Mouse (Mus musculus) skeletal muscle tissue, postnatal 0 days (tissue): ENCODE results near the gene 1700013G24Rik. TPM values are rescaled to one million over a fixed set of nuclear protein-coding genes. Genes with fewer than 3 reads are reported as not detected.

ENCODE experiments used
- polyA plus RNA-seq: library from polyadenylated mRNA; unstranded; fragments of >200 nt; fragmentation: Nextera tagmentation; extraction: Ambion mirVana; gene quantifications from 2 replicates; pipeline ENCODE4 v1.2.1, GENCODE M21; 2015

Gene 1700013G24Rik
- polyA plus RNA-seq: 0.46 and 0.78 TPM in 2 replicates

DNA sequence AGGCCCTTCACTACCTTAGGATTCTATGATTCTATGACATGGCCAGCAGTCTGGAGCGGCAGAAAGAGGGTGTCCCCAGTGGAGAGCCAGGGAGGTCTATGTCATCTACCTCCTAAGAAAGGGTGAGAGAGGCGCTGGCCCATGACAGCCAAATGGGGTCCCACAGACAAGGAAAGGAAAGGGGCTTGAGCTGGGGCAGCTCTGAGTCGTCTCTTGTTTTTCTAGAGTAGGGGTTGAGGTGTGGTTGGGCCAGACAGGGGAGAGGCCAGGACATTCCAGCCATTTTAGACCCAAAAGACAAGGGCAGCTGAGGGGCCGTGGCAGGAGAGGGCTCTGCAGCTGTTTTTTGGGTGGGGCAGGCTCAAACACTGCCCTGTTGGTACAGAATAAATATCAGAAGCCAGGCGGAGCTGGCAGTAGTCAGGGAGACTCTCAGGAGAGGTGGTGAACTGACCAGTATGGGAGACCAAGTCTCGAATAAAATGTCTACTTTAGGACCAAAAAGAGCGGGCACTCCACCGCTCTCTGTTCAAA is at the start of gene 1700013G24Rik:
Gene 1700013G24Rik, plus strand, starts transcription at position 51 of the 534 bp plus-strand sequence.

DNA sequence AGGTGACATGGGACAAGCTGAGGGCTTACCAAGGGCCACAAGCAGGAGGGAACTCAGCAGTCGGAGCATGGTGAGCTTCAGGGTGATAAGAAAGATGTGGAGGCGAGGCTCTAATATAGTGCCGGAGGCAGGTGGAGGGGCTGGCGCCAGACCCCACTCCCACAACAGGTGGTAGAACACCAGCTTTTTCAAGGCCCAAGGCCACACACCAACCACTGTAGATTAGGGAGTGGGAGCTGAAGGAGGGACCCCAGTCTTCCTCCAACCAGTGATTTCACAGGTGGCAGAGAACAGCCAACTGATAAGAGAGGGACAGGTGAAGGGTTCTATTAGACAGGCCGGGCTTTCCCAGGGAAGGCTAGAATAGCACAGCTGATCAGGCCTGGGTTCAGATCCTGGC is 43.4 kb upstream of the 1700013G24Rik start, which contains the start of gene Cela3a:
Gene Cela3a, minus strand, starts transcription at position 101 of the 400 bp plus-strand sequence.

DNA sequence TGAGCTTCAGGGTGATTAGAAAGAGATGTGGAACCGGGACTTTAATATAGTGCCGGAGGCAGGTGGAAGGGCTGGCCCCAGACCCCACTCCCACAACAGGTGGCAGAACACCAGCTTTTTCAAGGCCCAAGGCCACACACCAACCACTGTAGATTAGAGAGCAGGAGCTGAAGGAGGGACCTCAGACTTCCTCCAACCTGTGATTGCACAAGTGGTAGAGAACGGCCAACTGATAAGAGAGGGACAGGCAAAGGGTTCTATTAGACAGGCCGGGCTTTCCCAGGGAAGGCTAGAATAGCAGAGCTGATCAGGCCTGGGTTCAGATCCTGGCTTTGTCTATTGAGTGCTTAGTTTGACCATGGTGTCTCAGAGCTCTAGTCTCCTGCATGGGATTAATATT is 22.6 kb upstream of the 1700013G24Rik start, which contains the start of gene Cela3b:
Gene Cela3b, minus strand, starts transcription at position 39 of the 400 bp plus-strand sequence.

DNA sequence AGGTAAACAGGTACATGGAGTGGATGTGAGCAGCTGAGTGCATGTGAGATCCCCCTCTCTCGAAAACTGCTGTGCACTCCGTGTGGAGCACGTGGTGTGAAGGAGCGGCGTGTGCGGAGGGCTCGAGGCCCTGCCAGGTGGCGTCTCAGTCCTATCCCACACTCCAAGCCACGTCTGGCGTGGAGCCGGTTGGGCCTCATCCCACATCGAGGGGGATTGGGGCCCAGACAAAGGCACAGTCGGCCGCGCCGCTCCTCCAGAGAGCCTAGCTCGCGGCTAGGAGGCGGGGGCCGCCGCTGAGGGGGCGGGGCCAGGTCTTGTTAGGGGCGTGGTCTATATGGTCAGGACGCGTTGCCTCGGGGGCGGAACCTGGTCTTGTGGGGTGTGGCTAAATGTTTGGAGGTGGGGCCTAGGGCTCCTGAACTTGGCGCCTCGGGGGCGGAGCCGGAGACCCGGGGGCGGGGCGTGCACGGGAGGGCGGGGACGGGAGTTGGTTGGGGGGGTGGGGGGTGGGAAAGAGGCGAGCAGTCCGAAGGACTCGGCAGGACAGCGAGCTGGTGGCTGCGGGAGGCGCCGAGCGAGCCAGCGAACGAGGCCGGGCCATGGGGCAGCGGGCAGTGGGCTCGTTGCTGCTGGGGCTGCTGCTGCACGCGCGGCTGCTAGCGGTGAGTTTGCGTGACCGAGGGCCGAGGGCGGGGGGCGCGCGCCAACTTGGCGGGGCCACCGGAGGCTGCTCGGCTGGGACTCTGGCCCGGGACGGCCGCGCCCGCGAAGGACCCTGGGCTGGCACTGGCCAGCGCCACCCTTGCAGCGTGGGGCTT is 15.4 kb downstream of the 1700013G24Rik start, which contains the start of gene Hspg2:
Gene Hspg2, plus strand, starts transcription at position 510 of the 821 bp plus-strand sequence.

Other genes with a start within 250 kb of the 1700013G24Rik start
- 11.8 and 14.3 TPM in 2 replicates for gene Wnt4, start 175.8 kb upstream of the 1700013G24Rik start, polyA plus RNA-seq
- 435 and 448 TPM in 2 replicates for gene Cdc42, start 95.6 kb upstream of the 1700013G24Rik start, polyA plus RNA-seq
- gene Cela3a, start 43.5 kb upstream of the 1700013G24Rik start, polyA plus RNA-seq: not detected in 2 replicates
- gene Cela3b, start 22.7 kb upstream of the 1700013G24Rik start, polyA plus RNA-seq: 0.21 and 0.38 TPM in 2 replicates
- gene Hspg2, start 15.5 kb downstream of the 1700013G24Rik start, polyA plus RNA-seq: 35.6 and 39.6 TPM in 2 replicates
- not detected in 2 replicates for gene Ldlrad2, start 121.3 kb downstream of the 1700013G24Rik start, polyA plus RNA-seq
- 19.2 and 21.7 TPM in 2 replicates for gene Usp48, start 140.5 kb downstream of the 1700013G24Rik start, polyA plus RNA-seq
- 0.97 and 1.9 TPM in 2 replicates for gene Rap1gap, start 211.4 kb downstream of the 1700013G24Rik start, polyA plus RNA-seq